Mouse (Mus musculus): Measurements from ENCODE around the gene Crybb3.
"Not testable (repeated sequence)": the region's sequence is repeated elsewhere in the genome, so short reads cannot be mapped to it uniquely, and the experiment has no call there.

Gene Crybb3

DNA sequence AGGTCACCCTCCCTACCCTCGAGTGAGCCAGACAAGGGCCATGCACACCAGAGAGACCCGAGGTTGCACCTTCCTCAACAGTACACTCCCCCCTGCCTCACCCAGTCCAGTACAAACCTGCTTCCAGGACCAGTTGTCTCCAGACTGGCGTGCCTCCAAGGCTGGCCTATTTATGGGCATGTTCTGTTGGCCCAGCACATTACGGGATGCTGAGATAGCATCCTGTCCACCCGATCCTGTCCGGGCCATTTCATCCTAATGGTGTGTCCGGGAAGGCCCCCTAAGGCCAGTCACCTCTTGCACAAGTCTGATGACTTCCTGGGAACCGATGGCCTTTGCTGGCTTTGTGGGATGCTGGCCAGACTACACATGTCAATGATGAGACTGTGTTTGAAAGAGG, at the start of gene Crybb3:
Gene Crybb3, minus strand, starts transcription at position 146 of the 400 bp plus-strand sequence.
- DNase-seq (ENCODE audit: extremely low read depth, low read depth): no peak

DNA sequence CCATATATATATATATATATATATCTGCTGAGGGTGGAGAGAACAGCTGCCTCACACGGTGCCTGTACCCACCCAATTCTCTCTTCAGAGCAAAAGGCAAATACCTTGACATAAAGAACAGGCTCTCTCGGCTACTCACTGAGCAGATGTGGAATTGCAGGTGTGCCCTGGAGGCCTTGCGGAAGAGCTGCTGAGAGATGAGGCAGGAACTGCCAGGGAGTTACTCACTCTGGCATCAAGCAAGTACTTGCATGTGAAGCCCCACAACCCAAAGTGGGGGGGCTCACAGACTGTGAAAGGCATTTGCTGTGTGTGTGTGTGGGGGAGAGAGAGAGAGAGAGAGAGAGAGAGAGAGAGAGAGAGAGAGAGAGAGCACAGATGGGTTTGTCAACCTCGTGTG, 47.0 kb upstream of the Crybb3 start:
- no peak for DNase-seq (ENCODE audit: extremely low read depth, low read depth)

DNA sequence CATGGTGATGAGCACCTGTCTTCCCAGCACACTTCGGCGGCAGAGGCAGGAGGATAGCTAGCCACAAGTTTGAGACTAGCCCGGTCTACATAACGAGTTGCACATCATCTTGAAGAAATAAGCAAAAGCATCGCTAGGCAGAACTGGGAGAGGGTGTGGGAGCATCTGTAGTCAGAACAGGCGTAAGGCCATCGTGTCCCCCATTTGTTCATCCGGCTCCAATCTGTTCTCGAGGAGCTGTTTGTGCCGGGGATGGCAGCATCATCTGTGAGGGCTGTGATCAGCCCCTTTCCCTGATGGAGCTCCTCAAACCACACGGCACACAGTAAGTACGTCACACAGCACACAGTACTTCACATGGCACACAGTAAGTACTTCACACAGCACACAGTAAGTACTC, 45.1 kb upstream of the Crybb3 start:
- no peak for DNase-seq (ENCODE audit: extremely low read depth, low read depth)

DNA sequence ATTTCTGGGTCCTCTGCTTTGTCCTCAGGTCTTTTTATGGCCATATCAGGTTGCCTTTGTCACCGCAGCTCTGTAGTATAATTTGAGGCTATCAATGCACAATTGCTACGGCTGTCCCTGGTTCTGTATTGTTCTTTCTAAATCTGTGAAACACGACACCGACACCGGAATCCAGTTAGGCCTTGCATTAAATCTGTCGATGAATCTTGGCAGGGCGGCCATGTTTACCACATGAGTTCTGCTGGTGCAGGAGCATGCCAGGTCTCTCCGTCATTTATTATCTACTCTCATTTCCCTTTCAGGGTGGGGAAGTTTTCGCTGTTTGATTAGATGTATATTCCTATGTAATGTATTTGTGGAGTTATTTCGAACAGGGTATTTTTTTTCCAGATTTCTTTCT, 42.3 kb upstream of the Crybb3 start:
- no peak for DNase-seq (ENCODE audit: extremely low read depth, low read depth)

DNA sequence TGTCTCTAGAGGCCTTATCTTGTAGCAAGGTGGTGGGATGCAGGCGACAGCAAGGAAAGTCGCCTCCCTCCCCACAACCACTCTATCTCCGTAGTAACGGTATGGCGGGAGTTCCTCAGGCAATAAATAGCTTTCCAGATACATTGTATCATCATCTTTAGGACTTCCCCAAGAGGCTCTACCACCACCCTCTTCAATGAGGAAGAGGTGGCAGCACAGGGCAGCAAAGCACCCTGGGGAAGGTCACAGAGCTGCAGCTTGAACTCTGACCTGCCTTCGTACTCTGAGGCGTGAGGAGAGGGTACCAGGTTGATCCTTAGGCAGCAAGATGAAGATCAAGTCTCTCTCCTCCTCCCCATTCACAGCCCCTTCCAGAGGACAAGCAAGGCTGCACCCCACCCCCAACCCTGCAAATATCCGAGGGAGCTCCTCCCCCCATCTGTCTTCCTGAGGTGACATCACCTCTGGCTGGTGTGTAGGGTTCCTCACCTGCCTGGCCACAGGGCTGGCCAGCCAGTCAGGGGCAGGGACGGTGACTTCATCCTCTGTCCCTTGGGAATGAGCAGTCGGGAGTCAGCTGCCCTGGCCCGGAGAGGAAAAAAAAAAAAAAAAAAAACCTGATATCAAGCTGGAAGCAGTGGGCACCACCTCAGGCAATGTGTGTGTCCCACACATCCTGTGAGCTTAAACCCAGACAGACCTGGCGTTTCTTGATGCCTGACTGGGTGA, 41.1 kb upstream of the Crybb3 start:
- DNase-seq (ENCODE audit: extremely low read depth, low read depth): no peak

DNA sequence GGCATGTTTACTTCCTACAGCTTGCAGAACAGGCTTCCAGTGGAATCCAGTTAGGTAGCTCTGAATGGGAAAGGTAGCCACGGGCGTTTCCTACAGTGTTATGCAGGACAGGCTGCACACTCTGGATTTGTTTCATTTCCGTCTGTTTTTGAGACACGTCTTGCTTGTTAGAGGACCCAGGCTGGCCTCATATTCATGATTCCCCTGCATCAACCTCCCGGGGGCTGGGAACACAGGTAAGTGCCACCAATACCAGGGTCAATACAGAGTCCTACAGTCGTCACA, 40.1 kb upstream of the Crybb3 start:
- DNase-seq (ENCODE audit: extremely low read depth, low read depth): no peak

DNA sequence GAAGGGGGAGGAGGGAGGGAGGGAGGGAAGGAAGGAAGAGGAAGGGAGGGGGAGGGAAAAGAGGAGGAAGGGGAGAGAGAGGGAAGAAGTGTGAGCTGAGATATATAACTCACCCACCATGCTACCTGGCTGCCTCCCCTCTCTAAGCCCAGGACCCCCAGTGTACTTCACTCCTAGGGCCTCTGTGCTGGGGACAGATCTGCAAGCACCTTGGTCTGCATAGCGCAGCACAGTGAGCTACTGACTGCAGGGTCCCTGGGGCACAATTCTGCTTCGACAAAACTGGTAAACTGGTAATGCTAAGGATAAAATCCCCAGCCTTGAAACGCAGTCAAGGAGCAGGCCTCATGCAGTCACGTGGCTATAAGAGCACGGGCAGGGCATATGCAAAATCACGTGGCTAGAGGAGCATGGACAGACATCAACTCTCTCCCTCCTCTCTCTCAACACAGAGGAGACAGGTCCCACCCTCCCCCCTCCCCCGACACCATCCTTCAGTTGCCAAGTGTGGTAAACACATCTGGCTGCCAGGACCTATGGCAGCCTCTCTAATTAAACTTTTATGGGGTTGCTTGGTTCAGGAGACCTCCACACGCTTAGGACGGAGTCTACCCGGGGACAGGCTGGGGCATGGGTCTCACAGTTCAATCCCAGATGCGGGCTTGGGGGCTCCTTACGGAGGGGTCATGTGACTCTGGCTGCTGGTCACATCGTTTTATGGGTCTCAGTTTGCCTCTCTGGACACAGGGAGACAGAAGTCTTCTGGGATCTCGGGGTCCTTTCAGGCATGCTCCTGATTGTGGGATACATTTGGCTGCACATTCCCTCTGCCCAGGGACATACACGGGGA, 39.6 kb upstream of the Crybb3 start:
- DNase-seq (ENCODE audit: extremely low read depth, low read depth): no peak

DNA sequence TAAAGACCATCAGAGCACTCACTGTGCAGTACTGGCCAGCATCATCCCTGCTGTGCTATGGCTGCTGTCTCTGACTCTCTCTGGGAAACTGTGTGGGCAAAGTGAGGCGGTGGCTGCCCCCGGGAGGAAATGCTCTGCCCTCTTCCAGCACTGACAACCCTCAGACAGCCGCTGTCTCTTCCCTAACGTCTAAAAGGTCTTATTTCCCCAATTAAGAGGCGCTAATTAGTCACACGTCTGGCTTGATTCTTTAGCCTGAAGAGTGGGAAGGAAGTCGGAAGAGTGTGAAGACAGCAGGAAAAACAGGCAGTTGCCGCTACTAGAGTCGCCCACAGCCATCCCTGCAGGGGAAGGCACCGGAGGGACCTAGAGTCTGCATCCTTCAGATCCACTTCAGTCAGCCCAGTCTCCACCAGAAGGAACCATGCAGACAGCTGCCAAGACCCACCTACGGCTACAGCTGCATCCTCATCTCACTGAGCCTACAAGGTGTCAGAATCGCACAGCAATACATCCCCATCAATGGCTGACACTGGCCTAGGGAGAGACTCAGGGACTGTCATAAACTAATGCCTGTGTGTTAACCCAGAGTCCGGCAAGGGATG, 38.6 kb upstream of the Crybb3 start:
- no peak for DNase-seq (ENCODE audit: extremely low read depth, low read depth)

DNA sequence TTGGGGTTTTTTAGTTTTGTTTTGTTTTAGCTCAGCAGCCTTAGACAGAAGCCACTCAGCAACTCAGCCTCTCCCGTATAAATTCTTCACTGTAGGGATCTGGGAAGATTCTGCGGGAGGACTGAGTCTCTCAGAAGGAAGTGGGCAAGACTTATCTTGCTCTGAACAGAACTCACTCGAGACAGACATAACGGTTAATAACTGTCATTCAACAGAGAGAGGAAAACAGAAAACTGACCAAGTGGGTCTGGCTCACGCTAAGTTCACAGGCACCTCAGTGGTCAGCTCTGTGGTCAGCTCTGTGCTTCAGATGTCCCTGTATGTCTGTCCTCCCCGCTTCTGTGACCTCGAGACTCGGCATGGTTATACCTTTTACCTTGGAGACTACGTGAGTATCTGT, 37.9 kb upstream of the Crybb3 start:
- no peak for DNase-seq (ENCODE audit: extremely low read depth, low read depth)

DNA sequence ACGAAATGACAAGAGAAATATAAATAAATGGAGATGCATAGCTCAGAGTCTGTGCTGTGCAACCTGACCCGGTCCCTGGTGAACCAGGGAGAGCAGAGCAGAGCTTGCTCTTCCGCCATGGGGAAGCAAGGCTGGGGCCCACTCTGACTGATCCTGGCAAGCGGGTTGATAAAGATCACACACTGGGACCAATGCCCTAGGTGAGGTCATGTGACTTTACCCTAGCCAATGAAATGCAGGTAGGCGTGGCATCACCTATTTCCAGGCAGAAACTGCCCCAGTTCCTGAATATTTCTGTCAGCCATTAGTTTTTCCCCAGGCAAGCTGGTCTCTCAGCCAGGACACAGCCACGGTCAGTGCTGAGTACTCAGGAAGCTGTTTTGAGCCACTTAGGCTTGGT, 37.3 kb upstream of the Crybb3 start:
- no peak for DNase-seq (ENCODE audit: extremely low read depth, low read depth)

DNA sequence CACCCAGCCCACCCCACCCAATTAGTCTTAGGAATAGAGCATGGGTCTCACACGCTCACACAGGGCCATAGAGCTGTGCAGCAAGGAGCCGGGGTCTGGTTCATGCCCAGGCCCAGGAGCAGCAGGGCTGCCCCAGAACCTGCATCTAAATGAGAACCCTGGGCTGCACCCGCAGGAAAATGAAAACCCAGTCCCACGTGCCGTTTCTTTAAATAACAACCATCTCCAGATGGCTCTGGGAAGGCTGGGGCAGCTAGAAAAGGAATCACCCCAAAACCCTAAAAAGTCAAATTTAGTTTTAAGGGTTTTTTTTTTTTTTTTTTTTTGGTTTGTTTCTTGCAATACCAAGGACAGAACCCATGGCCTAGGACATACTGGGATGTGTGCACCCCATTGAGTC, 36.0 kb upstream of the Crybb3 start:
- no peak for DNase-seq (ENCODE audit: extremely low read depth, low read depth)

DNA sequence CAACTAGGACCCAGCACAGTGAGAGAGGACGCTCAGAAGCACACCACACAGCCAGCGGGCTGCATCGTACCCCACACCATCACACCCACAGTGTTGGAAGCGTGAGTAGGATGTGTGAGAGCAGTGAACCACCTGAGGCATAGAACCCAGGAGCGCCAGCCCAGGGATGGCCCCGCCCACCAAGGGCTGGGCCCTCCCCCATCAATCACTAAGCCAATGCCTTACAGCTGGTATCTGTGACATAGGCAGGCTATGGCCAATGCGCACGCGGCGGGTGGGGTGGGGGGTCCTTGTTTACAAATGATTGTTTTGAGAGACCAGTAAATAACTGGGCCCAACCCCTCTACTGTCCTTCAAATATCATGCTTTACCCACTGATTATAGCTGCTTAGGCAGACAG, 34.5 kb upstream of the Crybb3 start:
- DNase-seq (ENCODE audit: extremely low read depth, low read depth): no peak

DNA sequence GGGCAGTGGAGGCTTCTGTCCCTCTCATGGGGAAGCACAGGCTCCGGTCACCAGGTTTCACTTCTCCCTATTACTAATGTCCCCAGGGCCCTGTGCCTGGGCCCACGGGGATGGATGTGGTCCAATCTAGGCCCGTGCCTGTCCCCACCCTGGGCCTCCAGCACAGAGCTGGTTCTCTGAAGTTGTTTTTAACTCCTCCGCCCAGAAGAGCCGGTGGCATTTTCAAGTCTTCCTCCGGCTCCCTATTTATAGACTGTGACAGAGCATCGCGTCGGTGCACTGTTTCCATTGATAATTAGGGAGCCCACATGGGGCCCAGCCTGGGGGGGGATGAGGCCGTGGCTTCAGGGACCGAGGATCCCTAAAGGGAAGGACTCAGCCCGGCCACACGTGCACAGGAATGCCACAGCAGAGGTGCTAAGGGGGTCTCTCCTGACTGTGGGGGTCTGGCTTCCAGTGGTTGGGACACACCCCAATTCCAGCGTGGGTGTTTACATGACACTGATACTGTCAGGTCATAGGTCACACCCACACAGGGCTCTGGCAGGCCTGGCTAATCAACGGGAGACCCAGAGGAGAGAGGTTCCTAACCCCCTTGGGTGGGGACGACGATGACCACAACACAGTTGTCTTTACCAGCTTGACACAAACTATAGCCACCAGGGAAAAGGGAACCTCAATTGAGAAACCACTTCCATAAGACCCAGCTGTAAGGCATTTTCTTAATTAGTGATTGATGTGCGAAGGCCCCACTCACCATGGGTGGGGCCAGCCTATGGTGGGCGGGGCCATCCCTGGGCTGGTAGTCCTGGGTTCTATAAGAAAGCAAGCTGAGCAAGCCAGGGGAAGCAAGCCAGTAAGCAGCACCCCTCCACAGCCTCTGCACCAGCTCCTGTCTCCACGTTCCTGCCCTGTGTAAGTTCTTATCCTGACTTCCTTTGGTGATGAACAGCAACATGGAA, 33.2 kb upstream of the Crybb3 start:
- no peak for DNase-seq (ENCODE audit: extremely low read depth, low read depth)

DNA sequence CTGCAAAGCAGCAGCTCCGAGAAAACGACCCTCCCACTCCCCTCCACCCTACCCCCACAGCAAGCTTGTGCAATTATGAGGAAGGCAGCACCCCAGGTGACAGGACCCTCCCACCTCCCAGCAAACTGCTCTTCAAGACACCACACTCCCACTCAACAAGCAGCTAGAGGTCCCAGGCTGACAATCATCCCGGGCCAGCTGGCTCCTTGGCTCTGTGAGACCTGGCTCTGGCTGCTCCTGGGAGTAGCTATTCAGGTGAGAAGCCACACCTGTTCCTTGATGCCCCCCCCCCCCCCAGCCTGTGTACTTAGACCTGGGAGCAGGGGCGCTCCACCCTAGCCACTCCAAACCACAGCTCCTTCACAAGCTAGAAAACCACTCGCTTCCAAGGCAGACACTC, 31.7 kb upstream of the Crybb3 start:
- no peak for DNase-seq (ENCODE audit: extremely low read depth, low read depth)

DNA sequence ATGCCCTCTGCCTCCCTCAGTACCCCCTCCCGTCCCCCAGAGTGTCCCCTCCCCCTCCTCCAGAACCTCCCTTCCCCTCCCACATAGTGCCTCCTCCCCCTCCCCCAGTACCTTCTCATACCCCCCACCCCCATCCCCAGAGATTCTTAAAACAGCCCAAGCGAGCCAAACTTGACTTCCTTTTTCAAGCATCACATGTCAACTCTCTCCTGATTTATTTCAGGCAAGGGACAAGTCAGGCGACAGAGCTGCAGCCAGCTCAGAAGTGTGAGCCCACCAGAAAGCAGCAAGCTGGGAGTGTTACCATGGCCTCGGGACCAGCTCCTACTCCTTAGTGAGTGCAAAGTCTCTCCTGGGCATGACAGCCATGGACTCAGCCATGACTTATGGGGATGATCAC, 30.0 kb upstream of the Crybb3 start:
- no peak for DNase-seq (ENCODE audit: extremely low read depth, low read depth)

DNA sequence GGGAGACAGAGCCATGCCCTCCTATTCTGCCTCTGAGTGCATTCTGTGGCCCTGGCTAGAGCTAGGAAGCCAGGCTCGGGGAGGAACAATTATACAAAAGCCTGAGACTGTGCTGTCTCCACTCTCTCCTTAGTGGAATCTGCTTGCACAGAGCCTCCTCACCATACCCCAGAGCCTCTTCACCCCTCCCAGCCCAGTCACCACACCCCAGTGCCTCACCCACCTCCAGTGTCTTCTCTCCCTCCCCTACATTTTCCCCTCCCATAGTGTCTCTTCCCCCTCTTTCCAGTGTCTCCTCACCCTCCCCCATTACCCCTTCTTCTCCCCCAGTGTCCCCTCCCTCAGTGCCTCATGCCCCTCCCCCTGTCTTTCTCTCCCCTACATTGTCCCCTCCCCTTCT, 29.5 kb upstream of the Crybb3 start:
- DNase-seq (ENCODE audit: extremely low read depth, low read depth): no peak

DNA sequence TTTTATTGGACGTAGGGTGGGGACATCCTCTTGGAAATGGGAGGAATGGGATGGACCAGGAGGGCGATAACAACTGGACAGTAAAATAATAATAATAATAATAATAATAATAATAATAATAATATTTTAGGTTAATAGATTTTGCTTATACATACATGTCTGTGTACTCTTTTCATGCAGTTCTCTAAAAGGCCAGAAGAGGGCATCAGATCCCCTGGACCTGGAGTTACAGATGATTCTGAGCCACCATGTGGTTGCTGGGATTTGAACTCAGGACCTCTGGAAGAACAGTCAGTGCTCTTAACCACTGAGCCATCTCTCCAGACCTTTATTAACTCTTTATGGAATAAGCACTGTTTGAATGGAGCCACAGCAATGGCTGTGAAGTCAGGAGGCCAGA, 28.3 kb upstream of the Crybb3 start:
- DNase-seq (ENCODE audit: extremely low read depth, low read depth): not testable (repeated sequence)

DNA sequence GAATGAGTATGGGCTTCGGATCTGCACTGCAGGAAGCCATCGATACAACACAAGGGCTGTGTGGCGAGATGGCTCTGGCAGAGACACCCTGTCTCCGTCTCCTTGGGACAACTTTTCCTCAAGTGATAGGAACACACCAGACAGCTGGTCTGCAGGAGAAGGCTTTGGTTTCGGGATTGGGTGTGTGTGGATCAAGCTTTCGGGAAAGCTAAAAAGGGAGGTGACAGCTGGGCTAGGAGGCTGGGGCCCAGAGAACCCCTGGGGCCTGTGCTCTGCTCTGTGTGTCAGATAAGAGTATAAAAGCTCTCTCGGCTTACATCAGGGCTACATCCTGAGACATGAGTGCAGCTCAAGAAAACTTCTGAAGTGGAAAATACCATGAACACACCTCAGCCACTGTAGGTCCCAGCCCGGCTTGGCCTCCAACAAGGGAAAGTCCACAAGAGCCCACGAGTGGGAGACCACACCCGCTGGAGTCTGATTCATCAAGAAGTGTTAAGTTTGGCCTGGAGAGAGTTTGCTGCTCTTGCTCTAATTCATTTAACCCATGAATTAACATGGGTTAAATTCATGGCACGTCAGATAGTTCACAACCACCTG, 26.9 kb upstream of the Crybb3 start:
- no peak for DNase-seq (ENCODE audit: extremely low read depth, low read depth)

DNA sequence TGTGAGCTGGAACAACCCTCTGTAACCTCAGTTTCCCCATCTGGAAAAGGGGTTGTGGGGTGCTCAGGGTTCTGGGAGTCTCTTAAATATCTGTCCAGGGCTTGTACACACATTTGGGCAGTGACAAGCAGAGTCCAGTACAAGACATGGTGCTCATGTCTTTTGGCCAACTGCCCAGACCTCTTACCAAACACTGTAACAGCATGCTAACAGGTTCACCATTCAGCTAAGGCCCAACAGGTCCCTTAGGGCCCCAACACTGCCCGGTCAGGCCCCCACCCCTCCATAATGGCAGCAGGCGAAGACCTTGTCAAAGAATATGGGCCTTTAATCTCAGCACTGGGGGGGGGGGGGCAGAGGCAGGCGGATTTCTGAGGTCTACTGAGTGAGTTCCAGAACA, 26.3 kb upstream of the Crybb3 start:
- DNase-seq (ENCODE audit: extremely low read depth, low read depth): no peak

DNA sequence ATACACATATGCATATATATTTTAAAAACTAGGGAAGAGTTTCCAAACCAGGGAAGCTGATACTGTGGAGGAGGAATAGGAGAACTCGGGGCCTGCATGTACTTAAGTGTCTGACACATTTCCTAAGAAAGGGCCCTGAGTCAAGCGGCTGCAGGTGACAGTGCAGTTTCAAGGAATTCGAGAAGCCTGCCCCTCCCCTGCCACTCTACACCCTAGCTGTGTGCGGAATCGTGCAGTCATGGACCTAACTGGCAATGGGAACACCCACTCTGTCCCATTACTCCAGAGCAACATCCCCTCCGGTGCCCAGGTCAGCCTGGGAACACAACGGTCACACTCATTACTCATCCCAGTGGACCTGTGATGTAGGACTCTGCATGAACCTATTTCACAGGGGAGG, 25.2 kb upstream of the Crybb3 start:
- DNase-seq (ENCODE audit: extremely low read depth, low read depth): no peak

DNA sequence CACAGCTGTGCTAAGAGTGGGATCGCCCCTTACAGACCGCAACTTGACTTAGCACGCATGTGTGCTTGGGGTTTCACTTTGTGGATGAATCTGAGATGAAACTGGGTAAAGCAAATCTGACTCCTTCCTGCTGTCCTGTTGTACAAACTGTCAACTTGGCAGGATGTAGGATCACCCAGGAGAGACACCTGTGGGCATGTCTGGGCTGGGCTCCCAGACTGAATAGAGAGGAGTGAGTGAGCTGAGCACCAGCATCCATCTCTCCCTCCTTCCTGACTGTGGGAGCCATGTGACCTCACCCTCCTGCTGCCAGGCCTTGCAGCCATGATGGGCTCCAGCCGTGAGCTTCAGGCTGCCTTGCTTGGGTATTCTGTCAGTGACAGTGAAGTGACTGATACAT, 24.1 kb upstream of the Crybb3 start:
- no peak for DNase-seq (ENCODE audit: extremely low read depth, low read depth)

All from MEL-GATA-1-ER (cell line).